Mouse (Mus musculus) urinary bladder, postnatal 10 days (tissue): ENCODE results near the gene Zbtb37.

Source experiments
- DNase-seq: peaks from one replicate; pipeline ENCODE4 v3.0.0; 2022; ENCODE audit warnings: low spot score

The Zbtb37 gene

GRCm38 (mm10) chr1:161034435-161035280 lies at the start of gene Zbtb37:
Zbtb37 (minus strand) TSS chr1:161034849.
- DNase-seq = peak; percentile 91

- DNase-seq = no peak
These were observed 42.6 kb upstream of the Zbtb37 start for GRCm38 (mm10) chr1:161077243-161077642.

- no peak for DNase-seq
These were observed 41.6 kb upstream of the Zbtb37 start for GRCm38 (mm10) chr1:161076238-161076637.

GRCm38 (mm10) chr1:161071272-161071620 lies 36.6 kb upstream of the Zbtb37 start:
- DNase-seq = no peak

- DNase-seq = peak; percentile 80
These were observed 36.0 kb upstream of the Zbtb37 start, which contains the start of the genes Dars2 and Cenpl for GRCm38 (mm10) chr1:161070352-161071271. Dars2 (minus strand) TSS chr1:161070658. Cenpl (plus strand) TSS chr1:161070713.

GRCm38 (mm10) chr1:161063351-161063750 lies 28.7 kb upstream of the Zbtb37 start:
- DNase-seq = no peak

GRCm38 (mm10) chr1:161057164-161057563 lies 22.5 kb upstream of the Zbtb37 start:
- no peak for DNase-seq

- no peak for DNase-seq
These were observed 12.3 kb upstream of the Zbtb37 start for GRCm38 (mm10) chr1:161046972-161047371.

- DNase-seq = no peak
These were observed 6.8 kb upstream of the Zbtb37 start for GRCm38 (mm10) chr1:161041261-161042020.

- DNase-seq = no peak
These were observed 6.2 kb upstream of the Zbtb37 start for GRCm38 (mm10) chr1:161040855-161041254.

GRCm38 (mm10) chr1:161040426-161040770 lies 5.7 kb upstream of the Zbtb37 start:
- DNase-seq = no peak

- no peak for DNase-seq
These were observed 5.2 kb upstream of the Zbtb37 start for GRCm38 (mm10) chr1:161039741-161040425.

GRCm38 (mm10) chr1:161038968-161039721 lies 4.5 kb upstream of the Zbtb37 start:
- no peak for DNase-seq

GRCm38 (mm10) chr1:161038004-161038403 lies 3.4 kb upstream of the Zbtb37 start:
- no peak for DNase-seq

- no peak for DNase-seq
These were observed 3.0 kb upstream of the Zbtb37 start for GRCm38 (mm10) chr1:161037599-161037998.

- DNase-seq = no peak
These were observed 2.4 kb upstream of the Zbtb37 start for GRCm38 (mm10) chr1:161037026-161037425.

GRCm38 (mm10) chr1:161036411-161036841 lies 1.8 kb upstream of the Zbtb37 start:
- no peak for DNase-seq

GRCm38 (mm10) chr1:161035786-161036404 lies 1.2 kb upstream of the Zbtb37 start:
- DNase-seq = no peak

- DNase-seq = no peak
These were observed 684 bp upstream of the Zbtb37 start for GRCm38 (mm10) chr1:161035281-161035785.

GRCm38 (mm10) chr1:161033856-161034434 lies 704 bp downstream of the Zbtb37 start:
- DNase-seq = no peak
